Mouse (Mus musculus) embryo, embryonic 11.5 days (tissue): ENCODE measurements at regions not wholly inside any gene's neighbourhood (a gene's known extent, or its start where the extent isn't known, plus 50 kb on each side); places are given as distances from the start of the nearest gene placed in this dataset.

Experiments
- DNase-seq: peaks from one replicate; pipeline ENCODE4 v3.0.0-alpha.2; 2012; ENCODE audit warnings: low read depth, low spot score

- no peak for DNase-seq
Observed at GRCm38 (mm10) chr5:133821273-133821672, 278.2 kb upstream of the Castor2 start.

- DNase-seq: no peak
Observed at GRCm38 (mm10) chr5:133815462-133815861, 284.0 kb upstream of the Castor2 start.

- no peak for DNase-seq
Observed at GRCm38 (mm10) chr5:133814436-133814835, 285.1 kb upstream of the Castor2 start.

GRCm38 (mm10) chr5:133812216-133812615, 287.3 kb upstream of the Castor2 start:
- DNase-seq: no peak

GRCm38 (mm10) chr5:133806891-133807290, 292.6 kb upstream of the Castor2 start:
- no peak for DNase-seq

- no peak for DNase-seq
Observed at GRCm38 (mm10) chr5:133802001-133802400, 297.5 kb upstream of the Castor2 start.

GRCm38 (mm10) chr5:133795638-133796037, 303.9 kb upstream of the Castor2 start:
- DNase-seq: peak; percentile 17

- no peak for DNase-seq
Observed at GRCm38 (mm10) chr5:133790726-133791125, 308.8 kb upstream of the Castor2 start.

GRCm38 (mm10) chr5:133788006-133788405, 311.5 kb upstream of the Castor2 start:
- no peak for DNase-seq

- DNase-seq: no peak
Observed at GRCm38 (mm10) chr5:133787491-133787890, 312.0 kb upstream of the Castor2 start.

- no peak for DNase-seq
Observed at GRCm38 (mm10) chr5:133776591-133776990, 322.9 kb upstream of the Castor2 start.

GRCm38 (mm10) chr5:133774116-133774515, 325.4 kb upstream of the Castor2 start:
- no peak for DNase-seq

GRCm38 (mm10) chr5:133768856-133769255, 330.7 kb upstream of the Castor2 start:
- no peak for DNase-seq

GRCm38 (mm10) chr5:133757817-133758216, 341.7 kb upstream of the Castor2 start:
- DNase-seq: no peak

- DNase-seq: no peak
Observed at GRCm38 (mm10) chr5:133754180-133754579, 345.3 kb upstream of the Castor2 start.

GRCm38 (mm10) chr5:133753461-133754160, 345.9 kb upstream of the Castor2 start:
- no peak for DNase-seq

GRCm38 (mm10) chr5:133746960-133747359, 352.6 kb upstream of the Castor2 start:
- DNase-seq: no peak

- no peak for DNase-seq
Observed at GRCm38 (mm10) chr5:133746411-133746810, 353.1 kb upstream of the Castor2 start.

GRCm38 (mm10) chr5:133744136-133744535, 355.4 kb upstream of the Castor2 start:
- DNase-seq: no peak

GRCm38 (mm10) chr5:133743606-133744005, 355.9 kb upstream of the Castor2 start:
- no peak for DNase-seq

GRCm38 (mm10) chr5:133731871-133732270, 367.6 kb upstream of the Castor2 start:
- DNase-seq: no peak

GRCm38 (mm10) chr5:133718187-133719078, 381.1 kb upstream of the Castor2 start:
- no peak for DNase-seq

- no peak for DNase-seq
Observed at GRCm38 (mm10) chr5:133715830-133716229, 383.7 kb upstream of the Castor2 start.
